Mouse (Mus musculus) liver, adult (tissue): ENCODE measurements around the gene Dvl1.
A peak's percentile ranks its signal among the peaks of the same experiment; 100 is the strongest.

Source experiments
- GATA4 ChIP-seq: IDR thresholded peaks from 2 replicates; pipeline ENCODE4 v1.6.1; 2014; ENCODE audit warnings: mild to moderate bottlenecking, low read length; ENCODE audit not compliant: insufficient replicate concordance

Dvl1 gene

DNA sequence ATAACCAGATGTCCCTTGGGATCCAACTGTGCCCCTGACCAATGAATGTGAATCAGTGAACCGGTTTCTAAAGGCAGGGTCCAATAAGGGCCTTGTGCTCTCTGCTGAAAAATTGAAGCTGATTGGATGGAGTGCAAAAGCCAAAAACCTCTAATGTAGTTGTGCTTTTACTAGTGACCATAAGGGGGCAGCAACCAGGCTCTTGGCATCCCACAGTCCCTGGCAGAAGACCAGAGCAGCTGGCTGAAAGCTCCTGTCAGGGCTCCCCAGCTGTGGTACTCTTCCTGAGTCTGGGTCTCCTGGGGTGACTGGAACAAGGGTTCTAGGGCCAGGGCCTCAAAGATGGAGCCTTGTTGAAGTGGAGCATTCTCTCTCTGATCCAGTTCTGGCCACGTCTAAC lies 13.4 kb upstream of the Dvl1 start:
- TF ChIP-seq GATA4 = 0 out of 2 replicates have a peak, but pooled peaks have one; percentile 39

DNA sequence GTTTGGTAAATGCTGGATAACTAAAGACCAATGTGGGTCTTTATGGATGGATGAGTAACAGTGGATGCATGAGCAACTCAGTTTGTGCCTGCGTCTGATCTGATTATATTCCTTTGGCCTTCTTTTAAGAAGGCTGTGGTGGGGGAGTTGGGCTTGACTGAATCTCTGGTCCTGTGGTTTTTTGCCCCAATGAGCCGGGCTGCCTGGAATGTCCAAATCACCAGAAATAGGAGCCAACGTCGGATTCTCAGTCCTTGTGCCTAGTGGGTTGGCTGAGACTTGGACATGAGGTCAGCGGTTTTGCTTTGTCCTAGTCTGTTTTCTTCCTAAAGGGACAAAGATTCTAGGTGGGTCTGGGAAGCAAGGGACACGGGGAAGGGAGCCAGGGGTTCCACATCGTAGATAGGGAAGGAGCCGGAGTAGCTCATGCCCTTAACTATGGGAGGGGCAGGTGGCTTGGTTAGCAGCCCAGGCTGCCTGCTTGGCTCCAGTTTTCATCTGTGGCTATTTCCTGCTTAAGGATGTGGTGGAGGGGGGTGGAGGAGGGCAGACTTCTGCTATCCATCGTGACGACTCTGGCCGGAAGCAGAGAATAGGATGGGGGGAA lies 9.7 kb upstream of the Dvl1 start:
- peak; percentile 38; the same call in 1 of the 2 replicates for TF ChIP-seq GATA4

DNA sequence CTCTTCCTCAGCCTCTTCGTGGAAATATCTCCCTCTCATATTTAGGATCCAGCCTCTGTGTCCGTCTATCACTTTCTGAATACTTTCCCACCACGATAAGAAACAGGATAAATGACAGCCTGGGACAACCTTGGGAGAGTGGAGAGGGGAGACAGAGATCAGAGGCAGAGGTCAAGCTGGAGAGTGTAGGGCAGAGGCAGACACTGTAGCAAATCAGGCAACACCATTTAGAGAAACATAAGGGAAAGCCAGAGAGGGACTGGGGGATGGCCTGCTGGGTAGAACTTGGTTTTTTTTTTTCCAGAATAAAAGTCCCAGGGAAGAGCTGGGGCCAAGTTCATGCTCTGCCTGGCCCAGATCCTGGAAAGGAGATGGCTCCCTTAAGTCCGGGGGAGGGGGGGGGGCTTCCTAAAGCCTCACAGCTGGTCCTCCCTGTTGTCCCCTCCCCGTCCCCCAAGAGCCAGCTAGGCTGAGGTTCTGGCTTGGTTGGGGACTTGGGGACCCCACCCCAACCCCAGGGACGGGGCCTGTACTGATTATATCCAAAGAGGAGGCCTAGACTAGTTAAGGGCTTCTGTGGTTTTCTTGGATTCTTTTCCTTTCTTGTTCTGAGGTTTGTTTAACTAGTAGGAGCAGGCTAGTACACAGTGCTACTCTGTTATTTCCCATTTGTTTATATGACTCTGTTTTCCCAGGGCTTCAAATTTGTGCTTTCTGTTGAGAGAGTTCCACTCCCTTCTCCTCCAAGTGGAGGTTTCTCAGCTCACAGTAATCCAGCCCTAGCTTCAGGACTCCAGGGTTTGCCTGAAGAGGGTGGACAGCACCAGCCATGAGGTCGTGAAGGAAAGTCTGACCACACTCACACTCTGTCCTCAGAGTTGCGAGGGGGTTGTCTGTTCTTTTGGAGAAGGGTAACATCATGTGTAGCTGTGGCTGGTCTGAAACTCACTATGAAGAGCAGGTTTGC lies 8.7 kb upstream of the Dvl1 start:
- no peak for TF ChIP-seq GATA4

DNA sequence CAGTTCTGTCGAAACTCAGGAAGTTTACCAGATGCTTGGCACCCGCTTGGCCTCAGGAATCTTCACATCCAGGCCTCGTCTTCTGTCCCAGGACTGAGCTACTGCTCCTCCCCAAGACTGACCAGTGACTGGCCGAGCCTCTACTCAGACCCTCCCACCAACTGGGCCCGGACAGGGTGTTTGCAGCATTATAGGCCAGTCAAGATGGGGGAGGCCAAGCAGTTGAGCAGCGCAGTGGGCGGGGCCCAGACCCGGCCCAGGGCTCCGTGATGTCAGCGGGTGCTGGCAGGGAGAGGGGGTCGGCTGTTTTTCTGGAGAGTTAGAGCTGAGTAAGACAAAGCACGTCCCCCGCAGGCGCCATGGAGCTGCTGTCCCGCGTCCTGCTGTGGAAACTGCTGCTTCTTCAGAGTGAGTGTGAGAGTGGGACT lies 7.7 kb upstream of the Dvl1 start, which contains the start of gene Mxra8:
Gene Mxra8, plus strand, starts transcription at position 198 of the 428 bp plus-strand sequence.
- TF ChIP-seq GATA4 = peak; percentile 8; the same call in 1 of the 2 replicates

DNA sequence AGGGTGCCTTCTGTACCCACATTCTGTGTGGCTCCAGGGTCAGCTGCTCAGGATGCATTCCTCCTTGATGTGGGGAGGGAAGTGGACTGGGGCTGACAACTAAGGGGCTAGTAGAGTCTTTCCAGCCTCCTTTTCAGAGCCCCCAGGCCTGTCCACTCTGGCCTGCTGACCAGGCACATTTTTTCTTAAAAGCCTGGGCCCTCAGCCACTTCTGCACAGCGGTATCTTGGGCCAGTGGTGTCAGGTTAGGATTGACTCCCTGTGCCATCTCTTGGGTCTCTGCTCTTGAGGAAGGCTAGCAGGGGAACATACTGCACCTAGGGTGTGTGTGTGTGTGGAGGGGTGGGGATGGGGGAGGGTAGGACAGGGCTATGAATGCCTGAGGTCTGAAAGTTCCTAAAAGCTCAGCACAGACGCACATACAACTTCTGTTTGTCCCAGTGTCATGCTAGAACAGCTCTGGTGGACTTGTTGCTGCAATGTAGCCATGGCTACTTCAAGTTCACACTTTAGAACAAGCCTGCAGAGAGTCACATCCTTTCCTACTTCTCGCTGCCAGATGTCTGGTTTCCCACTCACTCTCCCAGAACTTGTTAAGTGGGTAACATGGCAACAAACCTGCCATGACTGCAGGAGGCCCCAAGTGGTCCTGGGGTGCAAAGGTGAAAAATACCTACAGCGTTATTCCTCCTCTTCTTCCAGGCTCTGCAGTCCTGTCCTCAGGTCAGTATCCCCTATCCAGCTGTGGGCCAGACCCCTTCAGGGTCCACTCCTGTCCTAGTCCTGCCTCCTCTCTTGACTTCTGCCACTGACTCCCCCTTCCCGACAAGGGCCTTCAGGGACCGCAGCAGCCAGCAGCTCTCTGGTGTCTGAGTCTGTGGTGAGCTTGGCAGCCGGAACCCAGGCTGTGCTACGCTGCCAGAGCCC lies 6.9 kb upstream of the Dvl1 start:
- no peak for TF ChIP-seq GATA4

DNA sequence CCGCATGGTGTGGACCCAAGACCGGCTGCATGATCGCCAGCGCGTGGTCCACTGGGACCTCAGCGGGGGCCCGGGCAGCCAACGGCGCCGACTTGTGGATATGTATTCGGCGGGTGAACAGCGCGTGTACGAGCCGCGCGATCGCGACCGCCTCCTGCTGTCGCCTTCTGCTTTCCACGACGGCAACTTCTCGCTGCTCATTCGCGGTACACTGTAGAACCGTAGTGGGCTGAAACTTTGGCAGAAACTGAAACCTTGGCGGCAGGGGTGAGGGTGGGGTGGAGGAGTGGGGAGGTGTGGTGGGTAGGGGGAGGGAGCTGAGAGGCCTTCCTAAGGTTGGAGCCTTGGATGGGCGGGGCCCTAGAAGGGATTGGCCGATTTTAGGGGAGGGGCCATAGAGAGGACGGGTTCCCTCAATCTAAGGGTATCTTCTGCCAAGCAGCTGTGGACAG lies 6.2 kb upstream of the Dvl1 start:
- no peak for TF ChIP-seq GATA4

DNA sequence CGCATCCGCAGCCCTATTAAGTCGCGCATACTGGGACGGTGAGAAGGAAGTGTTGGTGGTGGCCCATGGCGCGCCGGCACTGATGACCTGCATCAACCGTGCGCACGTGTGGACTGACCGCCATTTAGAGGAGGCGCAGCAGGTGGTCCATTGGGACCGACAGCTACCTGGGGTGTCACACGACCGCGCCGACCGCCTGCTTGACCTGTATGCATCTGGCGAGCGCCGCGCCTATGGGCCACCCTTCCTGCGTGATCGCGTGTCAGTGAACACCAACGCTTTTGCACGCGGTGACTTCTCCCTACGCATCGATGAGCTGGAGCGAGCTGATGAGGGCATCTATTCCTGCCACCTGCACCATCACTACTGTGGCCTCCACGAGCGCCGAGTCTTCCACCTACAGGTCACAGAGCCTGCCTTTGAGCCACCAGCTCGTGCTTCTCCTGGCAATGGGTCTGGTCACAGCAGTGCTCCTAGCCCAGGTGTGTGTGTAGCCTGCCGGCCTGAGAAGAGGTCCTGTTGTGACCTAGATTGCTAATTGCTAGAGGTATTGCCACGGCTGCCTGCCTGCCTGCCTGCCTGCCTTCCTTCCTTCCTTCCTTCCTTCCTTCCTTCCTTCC lies 5.4 kb upstream of the Dvl1 start:
- no peak for TF ChIP-seq GATA4

DNA sequence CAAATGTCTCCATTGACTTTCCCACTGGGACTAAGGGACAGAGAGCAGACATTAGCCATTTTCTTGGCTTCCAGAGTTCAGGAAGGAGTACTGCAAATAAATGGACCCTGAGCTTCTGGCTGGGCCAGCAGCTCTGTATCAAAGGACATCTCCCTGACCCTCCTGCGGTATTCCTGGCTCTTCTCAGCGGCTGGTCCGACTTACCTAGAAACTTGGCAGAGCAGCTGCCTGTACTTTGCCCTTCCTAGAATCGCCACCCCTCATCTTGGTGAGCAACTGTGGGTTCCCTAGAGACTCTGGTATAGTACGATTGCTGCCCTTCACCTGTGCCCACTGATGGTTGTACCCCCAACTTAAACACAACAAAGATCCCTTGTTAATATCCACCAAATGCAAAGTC lies 4.0 kb upstream of the Dvl1 start:
- no peak for TF ChIP-seq GATA4

DNA sequence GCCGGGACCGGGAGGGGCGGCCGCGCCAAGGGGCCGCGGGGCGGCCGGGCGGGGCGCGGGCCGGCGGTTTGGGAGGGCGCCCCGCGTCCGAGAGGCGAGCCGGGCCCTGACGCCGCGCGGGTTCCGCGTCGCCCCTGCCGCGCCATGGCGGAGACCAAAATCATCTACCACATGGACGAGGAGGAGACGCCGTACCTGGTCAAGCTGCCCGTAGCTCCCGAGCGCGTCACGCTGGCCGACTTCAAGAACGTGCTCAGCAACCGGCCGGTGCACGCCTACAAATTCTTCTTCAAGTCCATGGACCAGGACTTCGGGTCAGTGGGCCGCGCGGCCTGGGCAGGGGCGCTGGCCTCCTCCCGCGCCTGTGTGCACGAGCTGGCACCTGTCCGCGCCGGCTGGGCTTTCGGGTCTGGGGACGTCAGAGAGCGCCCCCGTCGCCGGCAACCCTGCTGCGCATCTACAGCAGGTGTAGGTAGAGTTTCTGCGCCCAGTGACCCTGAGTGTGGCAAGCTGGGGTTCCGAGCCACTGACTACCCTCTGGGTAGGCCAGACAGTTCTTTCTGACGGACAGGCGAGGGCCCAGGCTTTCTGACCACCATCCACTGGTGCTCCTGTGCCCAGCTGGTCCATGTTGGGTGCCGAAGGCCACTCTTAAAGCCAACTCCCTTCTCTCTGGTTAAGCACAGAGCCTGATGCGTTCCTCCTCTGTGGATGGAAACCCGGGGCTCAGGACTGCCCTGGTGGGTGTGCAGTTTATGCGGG lies 570 bp downstream of the Dvl1 start:
- TF ChIP-seq GATA4 = no peak

DNA sequence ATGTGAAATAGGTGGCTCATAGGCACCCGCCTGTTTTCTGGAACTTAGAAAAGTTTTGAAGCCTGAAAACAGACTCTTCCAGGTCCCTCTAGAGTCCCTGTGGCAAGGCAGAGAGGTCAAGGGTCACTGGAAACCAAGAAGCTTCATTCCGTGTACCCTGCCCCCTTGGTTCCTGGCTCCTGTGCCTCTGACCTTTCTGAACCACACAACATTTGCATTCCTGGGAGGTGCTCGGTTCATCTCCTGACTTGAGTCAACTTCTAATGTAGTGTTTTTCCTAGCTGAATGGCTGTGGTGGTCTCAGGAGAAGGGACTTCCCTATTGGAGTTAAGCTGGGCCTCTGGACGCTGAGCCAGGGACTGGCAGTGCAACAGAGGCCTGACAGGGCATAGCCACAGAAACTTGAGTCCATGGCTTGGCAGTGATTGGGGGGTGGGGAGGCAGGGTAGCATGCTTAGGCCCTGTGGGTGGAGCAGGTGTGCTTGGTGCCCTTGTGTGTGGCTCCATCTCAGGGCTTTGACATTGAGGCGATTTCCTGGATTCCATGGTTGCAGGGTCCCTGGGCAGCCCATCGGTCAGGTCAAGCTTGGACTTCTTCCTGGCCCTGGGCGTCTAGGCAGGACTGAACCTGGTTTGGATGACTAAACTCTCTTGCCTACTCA lies 1.4 kb downstream of the Dvl1 start:
- TF ChIP-seq GATA4 = no peak

DNA sequence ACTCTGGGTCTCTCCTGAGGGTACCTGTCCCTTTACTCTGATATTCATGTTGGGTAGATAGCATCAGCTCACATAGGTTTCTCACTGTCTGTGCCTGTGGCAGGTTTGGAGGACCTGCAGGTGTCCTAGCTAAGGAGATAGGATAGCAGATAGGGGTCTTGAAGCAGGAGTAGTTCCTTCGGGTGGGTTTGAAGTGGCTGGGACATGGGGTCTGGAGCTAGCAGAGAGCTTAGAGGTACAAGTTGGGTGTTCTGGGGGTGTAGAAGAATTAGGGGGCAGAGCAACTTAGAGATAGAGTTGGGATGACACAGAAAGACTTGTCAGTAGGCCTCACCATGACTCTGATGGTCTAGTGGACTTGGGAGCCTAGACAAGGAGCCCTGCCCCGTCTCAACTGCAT lies 2.2 kb downstream of the Dvl1 start:
- TF ChIP-seq GATA4 = no peak

DNA sequence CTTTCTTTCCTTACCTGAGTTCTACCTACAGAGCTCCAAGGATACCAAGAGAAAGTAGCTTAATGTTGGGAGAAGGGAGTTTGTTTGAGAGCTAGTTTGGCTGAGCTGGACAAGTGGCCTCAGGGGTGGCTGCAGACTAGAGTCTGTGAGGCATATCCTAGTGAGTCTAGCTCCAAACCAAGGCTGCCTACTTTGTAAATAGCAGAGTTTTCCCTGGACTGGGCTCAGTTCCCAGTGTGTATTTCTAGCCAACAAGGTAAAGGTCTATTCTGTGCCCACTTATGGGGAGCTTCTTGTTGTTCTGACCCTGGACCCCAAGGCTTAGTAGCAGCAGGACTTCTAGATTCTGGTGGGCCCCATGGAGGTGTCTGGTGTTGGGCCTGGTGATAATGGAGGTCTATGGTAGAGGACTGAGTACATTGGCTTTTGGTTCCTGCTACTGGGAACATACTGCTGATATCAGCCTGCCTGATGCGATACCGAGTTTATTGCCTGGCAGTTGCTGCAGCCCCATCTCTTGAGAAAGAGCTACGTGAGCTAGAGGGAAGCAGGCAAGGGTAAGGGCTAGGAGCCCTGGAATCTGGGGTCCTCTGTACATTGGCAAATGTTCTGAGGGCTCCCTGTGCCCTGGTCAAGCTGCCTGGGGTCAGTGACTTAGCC lies 2.7 kb downstream of the Dvl1 start:
- TF ChIP-seq GATA4 = no peak

DNA sequence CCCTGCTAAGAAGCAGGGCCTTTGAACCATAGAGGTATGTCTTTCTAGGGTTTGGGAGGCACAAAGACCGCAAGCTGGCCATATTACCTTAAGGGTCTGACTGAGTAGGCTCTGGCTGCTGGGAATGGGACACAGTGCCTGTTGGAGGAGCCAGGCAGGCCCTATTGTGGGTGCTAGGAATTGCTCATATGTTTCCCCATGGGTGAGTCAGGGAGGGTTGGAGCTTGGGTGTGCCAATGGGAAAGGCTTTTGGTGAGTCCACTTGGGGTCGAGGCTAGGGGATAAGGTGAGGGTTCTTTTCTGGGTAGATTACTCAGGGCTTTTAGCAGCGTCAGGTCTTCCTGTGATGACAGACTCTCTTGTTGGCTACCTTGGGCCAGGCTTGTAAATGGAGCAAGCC lies 4.2 kb downstream of the Dvl1 start:
- TF ChIP-seq GATA4 = no peak
